Mouse (Mus musculus) left cerebral cortex, postnatal 25 days (tissue): Measurements from ENCODE around the gene Il23a. TPM values are rescaled to one million over a fixed set of nuclear protein-coding genes. Genes with fewer than 3 reads are reported as not detected.
"Not testable (repeated sequence)": the region's sequence is repeated elsewhere in the genome, so short reads cannot be mapped to it uniquely, and the experiment has no call there.

Experiments used
- DNase-seq, 2 experiments: peaks; one replicate each; pipeline ENCODE4 v3.0.0; 2022; ENCODE audit warnings: low spot score in 2 of 2, mixed read lengths in 1 of 2
- intact Hi-C: fragments of 180-260 bp; cut with DNase I; formaldehyde crosslinking; loops from one replicate; pipeline ENCODE4 v1.15.1; 2025
- total RNA-seq, 2 experiments: library from RNA; stranded (reverse); gene quantifications; 2 replicates each; pipeline ENCODE4 v1.2.3; 2021

The Il23a gene
- total RNA-seq: under 1 TPM; 0.64 to 0.69 TPM

GRCm38 (mm10) chr10:128298702-128299171, at the start of gene Il23a:
Il23a (minus strand) TSS chr10:128298752.
- no peak for DNase-seq
- intact Hi-C loops: no loop called here

GRCm38 (mm10) chr10:128347541-128347940, 49.0 kb upstream of the Il23a start:
- no peak for DNase-seq

DNA sequence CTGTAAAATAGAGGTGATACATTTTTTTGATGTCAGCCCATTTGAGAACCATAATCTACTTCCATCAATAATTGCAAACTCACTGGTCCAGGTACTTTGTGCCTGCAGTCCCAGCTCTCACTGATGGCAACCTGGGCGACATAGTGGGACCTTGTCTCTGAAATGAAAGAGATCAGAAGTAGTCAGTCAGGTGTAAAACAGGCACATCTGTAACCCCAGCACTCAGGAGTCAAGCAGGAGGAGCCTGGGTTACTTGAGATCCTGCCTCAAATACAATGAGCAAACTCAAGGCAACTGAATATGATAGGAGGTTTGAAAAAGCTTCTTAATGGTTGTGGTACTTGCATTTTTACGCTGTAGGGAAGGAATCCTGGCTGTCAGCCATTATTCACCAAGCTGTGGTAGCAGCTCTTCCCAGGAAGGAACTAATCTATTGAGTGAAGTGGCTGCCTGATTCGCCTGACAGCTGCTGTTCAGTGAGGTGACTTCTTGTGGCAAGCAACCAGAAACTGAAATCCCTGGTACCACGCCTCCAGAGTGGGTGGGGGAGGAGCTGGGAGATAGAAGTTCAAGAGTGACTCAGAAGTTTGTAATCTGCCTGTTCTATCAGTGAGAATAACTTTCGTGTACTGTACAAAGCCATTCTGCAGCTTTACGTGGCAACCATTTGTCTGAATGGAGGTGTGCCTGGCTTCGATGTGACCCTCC, 46.2 kb upstream of the Il23a start:
- intact Hi-C loops: no loop called here
- peak; percentile 56 to 89 for DNase-seq

More at GRCm38 (mm10) chr10:128347541-128347940, 49.0 kb upstream of the Il23a start:
- intact Hi-C loops: no loop called here

DNA sequence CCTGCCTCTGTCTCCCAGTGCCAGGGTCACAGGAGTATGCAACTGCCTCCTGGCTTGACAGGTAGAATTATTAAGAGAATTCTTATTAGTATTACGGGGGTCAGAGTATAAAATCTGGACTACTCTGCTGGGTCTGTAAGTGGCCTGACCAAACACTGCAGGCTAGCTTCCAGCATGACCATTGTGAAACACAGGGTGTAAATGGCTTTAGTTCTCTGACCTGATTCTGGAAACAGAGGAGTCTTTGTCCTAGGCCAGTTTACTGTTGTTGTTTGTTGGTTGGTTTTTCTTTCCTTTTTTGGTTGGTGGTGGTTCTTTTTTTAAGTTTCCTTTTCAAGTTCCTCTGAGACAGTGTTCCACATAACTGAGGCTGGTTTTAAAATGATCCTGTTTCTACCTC, 44.9 kb upstream of the Il23a start:
- peak in 1 of 2 experiments; percentile 29 for DNase-seq
- intact Hi-C loops: no loop called here

GRCm38 (mm10) chr10:128340257-128340656, 41.7 kb upstream of the Il23a start:
- intact Hi-C loops: no loop called here
- no peak for DNase-seq

DNA sequence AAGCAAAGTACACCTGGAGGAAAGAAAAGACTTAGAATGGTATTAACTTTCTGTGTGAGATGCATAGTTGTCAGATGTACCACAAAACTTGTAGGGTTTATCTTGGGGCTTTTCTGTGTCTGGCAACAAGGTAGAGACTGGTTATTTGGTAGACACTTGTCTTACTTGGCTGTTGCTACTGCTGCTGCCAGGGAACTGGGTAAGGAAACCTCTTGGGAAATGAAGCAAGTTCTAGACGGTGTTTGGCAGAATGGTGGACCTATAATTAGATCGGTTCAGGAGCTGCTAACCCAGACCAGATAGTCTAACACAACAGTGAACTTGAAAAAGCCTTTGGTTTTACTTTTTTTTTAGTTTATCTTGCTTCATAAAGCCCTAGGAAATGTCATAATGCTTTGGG, 40.4 kb upstream of the Il23a start:
- no peak for DNase-seq
- intact Hi-C loops: loop anchor here (5.0 kb wide), 1 partner anchor 38 kb away; the partner anchor contains the start of gene Ankrd52

DNA sequence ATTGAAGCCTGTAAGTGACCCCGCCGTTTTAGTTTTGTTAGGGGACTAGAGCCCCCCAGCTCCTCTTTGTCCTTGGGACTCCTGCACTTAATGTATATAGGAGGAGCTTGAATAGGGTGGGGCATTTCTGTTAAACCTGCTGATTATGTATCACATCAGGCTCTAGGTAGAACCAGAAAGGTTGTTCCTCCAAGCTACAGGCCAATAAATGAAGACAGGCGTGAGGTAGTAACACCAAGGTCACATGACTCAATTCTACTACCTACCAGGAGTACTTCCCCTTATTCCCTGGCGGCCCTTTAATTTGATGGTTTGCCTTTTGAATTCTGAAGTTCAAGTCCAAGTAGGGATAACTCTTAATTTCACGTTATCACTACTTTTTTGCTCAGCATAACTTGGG, 39.9 kb upstream of the Il23a start:
- intact Hi-C loops: loop anchor here (5.0 kb wide), 1 partner anchor 39 kb away; the partner anchor contains the start of gene Ankrd52

GRCm38 (mm10) chr10:128337306-128338181, 39.0 kb upstream of the Il23a start, which contains the start of gene Cs:
Cs (plus strand) TSS chr10:128337734.
- DNase-seq: peak; percentile 93 to 98
- intact Hi-C loops: loop anchor here (1.0 to 5.0 kb wide), 3 partner anchors 34 to 71 kb away; partner anchors contain the start of genes Ankrd52 and Pan2

More for the DNA sequence above, 39.9 kb upstream of the Il23a start:
- no peak for DNase-seq

DNA sequence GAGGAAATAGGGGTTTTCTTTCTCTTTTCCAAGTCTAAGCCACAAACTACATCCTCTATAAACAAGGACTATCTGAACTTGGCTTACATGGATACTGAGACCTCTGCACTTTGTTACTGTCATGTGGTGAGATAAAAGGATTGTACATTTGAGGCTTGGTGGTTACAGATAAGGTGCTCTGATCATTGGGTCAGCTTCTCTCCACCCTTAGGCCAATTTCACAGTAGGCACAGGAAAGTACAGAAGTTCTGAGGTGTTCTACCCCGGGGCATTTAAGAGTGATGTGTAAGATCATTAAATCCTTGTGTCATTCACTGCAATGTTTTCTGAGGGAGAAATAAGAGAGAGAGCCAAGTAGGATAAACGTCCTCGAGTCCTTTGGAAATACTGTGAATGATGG, 38.0 kb upstream of the Il23a start:
- intact Hi-C loops: loop anchor here (2.0 to 5.0 kb wide), 2 partner anchors 41 to 72 kb away; partner anchors contain the start of gene Ankrd52
- no peak for DNase-seq

DNA sequence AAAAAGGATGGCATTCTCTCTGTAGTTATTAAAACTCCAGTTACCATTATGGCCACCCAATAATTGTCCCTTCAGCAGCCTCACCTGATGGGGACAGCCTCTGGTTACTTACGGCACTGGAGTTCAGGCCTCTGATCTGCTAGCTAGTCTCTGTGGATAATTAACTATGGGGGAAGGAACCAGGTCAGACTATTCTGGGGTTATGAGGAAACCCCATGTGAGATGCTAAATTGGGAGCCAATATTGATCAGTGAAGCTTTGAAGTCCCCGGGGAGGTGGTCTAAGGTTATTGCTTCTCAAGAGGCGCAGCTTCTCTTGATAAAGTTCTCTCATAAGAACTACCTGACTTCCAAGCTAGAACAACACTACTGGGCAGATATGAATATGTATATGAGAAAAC, 37.6 kb upstream of the Il23a start:
- intact Hi-C loops: loop anchor here (2.0 to 5.0 kb wide), 2 partner anchors 41 to 73 kb away; partner anchors contain the start of gene Ankrd52

GRCm38 (mm10) chr10:128335582-128335981, 37.0 kb upstream of the Il23a start:
- peak; percentile 47 to 65 for DNase-seq
- intact Hi-C loops: loop anchor here (5.0 kb wide), 1 partner anchor 42 kb away; the partner anchor contains the start of gene Ankrd52

More for the DNA sequence above, 37.6 kb upstream of the Il23a start:
- no peak for DNase-seq

GRCm38 (mm10) chr10:128332358-128333249, 34.1 kb upstream of the Il23a start:
- intact Hi-C loops: loop anchor here (2.0 kb wide), 1 partner anchor 126 kb away; the partner anchor contains the start of gene Smarcc2

GRCm38 (mm10) chr10:128327610-128328009, 29.1 kb upstream of the Il23a start:
- intact Hi-C loops: no loop called here
- DNase-seq: no peak

More at GRCm38 (mm10) chr10:128332358-128333249, 34.1 kb upstream of the Il23a start:
- DNase-seq: not testable (repeated sequence)

DNA sequence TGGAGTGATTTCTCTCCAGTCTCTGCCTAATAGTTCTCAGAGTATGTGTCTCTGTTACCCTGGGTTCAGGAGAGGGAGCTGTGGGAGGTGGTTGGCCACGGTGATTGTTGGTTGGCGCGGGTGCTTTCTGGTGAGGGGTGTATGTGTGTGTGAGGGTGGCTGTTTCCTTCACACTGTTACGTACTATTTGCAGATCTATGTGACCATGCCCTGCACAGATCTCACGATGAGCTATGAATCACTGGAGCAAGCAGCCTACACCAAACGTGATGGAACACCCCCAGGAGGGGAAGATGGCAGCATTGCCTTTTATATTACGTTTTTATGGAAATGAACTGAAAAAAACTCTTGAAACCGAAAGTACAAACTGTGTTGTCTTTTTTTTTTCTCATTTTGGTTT, 28.3 kb upstream of the Il23a start:
- intact Hi-C loops: no loop called here
- peak in 1 of 2 experiments; percentile 58 for DNase-seq

GRCm38 (mm10) chr10:128323516-128323915, 25.0 kb upstream of the Il23a start:
- intact Hi-C loops: no loop called here
- DNase-seq: no peak

DNA sequence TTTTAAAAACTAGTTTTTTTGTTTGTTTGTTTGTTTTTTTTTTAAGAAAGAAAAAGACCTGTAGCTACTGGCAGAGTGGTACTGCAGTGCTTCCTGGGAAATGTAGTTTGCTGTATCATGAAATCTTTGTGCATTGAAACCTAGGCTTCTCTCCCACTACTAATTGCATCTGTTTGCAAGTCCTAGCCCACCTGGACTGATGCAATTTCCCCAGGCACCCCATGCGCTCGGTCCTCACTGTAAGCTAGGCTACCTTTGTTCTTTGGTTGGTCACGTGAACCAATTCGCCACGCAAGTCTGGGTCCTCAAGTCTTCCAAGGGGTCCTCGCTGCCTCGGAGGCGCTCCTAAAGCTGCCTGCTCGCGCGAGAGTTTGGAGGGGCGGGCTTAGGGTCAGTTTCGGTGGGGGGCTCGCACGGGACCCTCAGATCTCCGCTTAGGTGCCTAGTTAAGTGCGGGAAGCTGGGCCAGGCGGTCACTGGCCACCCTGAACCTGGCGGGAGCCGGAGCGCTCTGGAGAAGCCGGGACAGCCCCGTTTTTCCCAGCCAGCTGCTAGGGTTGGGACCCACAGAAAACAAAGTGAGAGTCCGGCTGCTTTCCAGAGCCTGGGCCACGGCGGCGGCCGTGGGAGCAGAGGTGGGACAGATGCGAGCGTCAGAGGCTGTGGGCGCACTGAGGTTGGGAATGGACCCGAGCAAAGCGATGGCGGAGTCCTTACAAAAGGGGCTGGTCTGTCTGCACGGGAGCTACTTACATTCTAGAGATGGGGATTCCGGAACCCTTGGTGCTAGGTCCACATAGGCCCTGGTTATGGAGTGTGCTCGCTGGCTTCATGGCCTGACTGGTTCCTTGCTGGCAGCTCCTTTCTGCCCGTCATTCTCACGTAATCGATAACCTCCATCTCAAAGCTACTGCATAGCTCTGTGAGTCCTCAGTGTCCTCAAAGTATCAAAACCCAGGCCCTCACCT, 23.9 kb upstream of the Il23a start, which contains the start of gene Cnpy2:
Gene Cnpy2, plus strand, starts transcription at position 319 of the 968 bp plus-strand sequence.
- intact Hi-C loops: loop anchor here (1.0 kb wide), 1 partner anchor 19 kb away; the partner anchor contains the start of gene Pan2
- peak; percentile 87 to 90 for DNase-seq

DNA sequence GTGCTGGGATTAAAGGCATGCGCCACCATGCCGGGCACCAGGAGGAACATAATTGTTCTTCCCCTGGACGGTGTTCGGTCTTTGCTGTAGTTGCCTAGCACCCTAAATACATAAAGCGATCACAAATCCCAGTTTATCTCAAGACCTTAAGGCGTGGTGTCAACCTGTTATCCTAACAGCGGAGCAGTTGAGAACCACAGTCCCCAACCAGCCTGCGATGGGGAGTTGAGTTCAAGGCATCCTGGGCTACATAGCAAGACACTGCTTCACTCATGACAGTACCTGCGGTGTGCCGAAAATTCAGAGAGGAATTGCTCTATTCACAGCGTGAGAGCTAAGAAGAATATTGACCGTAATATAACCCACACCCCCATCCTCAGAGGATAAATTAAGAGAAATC, 23.1 kb upstream of the Il23a start:
- intact Hi-C loops: loop anchor here (1.0 kb wide), 1 partner anchor 18 kb away; the partner anchor contains the start of gene Pan2
- no peak for DNase-seq
